Mouse (Mus musculus) heart, postnatal 4 days (tissue): ENCODE measurements around the gene Mroh9. TPM values are rescaled to one million over a fixed set of nuclear protein-coding genes. Genes with fewer than 3 reads are reported as not detected.

Source experiments
- total RNA-seq, 2 experiments: library from RNA; stranded (reverse); gene quantifications; 2 replicates each; pipeline ENCODE4 v1.2.3; 2021

The Mroh9 gene
- total RNA-seq, 2 experiments from 2014 or later = not detected

Other genes starting within 250 kb of the Mroh9 start
- 10 to 100 TPM; 18.7 to 20.9 TPM for gene Fmo1, start 219.1 kb downstream of the Mroh9 start, total RNA-seq
- gene Fmo2, start 186.9 kb downstream of the Mroh9 start, total RNA-seq = 10 to 100 TPM in 1 of 2 experiments, 1 to 10 TPM in 1; 7.9 to 11.9 TPM
- gene Fmo6, start 148.2 kb downstream of the Mroh9 start, total RNA-seq = not detected
- gene Fmo3, start 101.1 kb downstream of the Mroh9 start, total RNA-seq = not detected
- 10 to 100 TPM; 32.7 to 34.2 TPM for gene Prrx1, start 228.0 kb upstream of the Mroh9 start, total RNA-seq